Mouse (Mus musculus) splenic B cell, adult 2 months (primary cell): ENCODE data around the gene Msh2.

Experiments
- DNase-seq: peaks from one replicate; pipeline ENCODE4 v3.0.0-alpha.2; 2011; ENCODE audit warnings: low read depth, low spot score
- H3K27me3 ChIP-seq: 2 replicates; pipeline ENCODE4 v1.6.1; 2012; ENCODE audit warnings: mild to moderate bottlenecking, low read length, moderate library complexity, mixed read lengths; ENCODE audit not compliant: control insufficient read depth, poor library complexity, insufficient read depth, severe bottlenecking
- H3K36me3 ChIP-seq: 2 replicates; pipeline ENCODE4 v1.6.1; 2012; ENCODE audit warnings: mild to moderate bottlenecking, low read length, moderate library complexity, mixed read lengths; ENCODE audit not compliant: control insufficient read depth, poor library complexity, insufficient read depth, severe bottlenecking

Gene Msh2

GRCm38 (mm10) chr17:87744985-87745925 is 73.1 kb downstream of the Msh2 start:
- no peaks in the 10 kb centered on the region for H3K27me3 ChIP-seq
- DNase-seq: no peak
- H3K36me3 ChIP-seq: no peaks in the 10 kb centered on the region

GRCm38 (mm10) chr17:87745926-87746888 is 74.1 kb downstream of the Msh2 start:
- DNase-seq: peak; percentile 67
- Histone ChIP-seq H3K27me3 (no peaks in the 10 kb centered on the region), H3K36me3 (no peaks in the 10 kb centered on the region)

DNA sequence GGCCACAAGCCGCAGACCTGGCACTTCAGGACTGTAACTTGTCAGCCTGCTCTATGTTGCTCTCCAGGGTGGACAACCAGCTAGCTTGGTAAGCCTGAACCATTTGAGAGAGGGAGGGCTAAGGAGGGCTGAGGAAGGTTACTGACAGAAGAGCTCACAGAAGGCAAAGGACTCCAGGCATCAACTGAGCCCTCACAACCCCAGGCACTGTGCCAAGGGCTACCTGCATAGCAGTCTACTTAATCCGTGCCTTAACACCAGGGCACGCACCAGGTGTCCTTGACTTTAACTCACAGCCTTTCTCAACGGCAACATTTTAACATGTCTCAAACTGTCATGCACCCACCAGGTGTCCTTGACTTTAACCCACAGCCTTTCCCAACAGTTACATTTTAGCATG is 88.2 kb downstream of the Msh2 start:
- Histone ChIP-seq H3K27me3 (no peaks in the 10 kb centered on the region), H3K36me3 (no peaks in the 10 kb centered on the region)
- DNase-seq: no peak

- H3K27me3 ChIP-seq: no peaks in the 10 kb centered on the region
- no peak for DNase-seq
- H3K36me3 ChIP-seq: no peaks in the 10 kb centered on the region
Measured at GRCm38 (mm10) chr17:87763146-87763545, 91.0 kb downstream of the Msh2 start.

GRCm38 (mm10) chr17:87765031-87765430 is 92.9 kb downstream of the Msh2 start:
- no peaks in the 10 kb centered on the region for H3K36me3 ChIP-seq
- DNase-seq: no peak
- no peaks in the 10 kb centered on the region for H3K27me3 ChIP-seq

- Histone ChIP-seq H3K36me3 (no peaks in the 10 kb centered on the region), H3K27me3 (no peaks in the 10 kb centered on the region)
- DNase-seq: no peak
Measured at GRCm38 (mm10) chr17:87766888-87767287, 94.8 kb downstream of the Msh2 start.

GRCm38 (mm10) chr17:87770766-87771165 is 98.6 kb downstream of the Msh2 start:
- no peaks in the 10 kb centered on the region for H3K36me3 ChIP-seq
- DNase-seq: no peak
- no peaks in the 10 kb centered on the region for H3K27me3 ChIP-seq

DNA sequence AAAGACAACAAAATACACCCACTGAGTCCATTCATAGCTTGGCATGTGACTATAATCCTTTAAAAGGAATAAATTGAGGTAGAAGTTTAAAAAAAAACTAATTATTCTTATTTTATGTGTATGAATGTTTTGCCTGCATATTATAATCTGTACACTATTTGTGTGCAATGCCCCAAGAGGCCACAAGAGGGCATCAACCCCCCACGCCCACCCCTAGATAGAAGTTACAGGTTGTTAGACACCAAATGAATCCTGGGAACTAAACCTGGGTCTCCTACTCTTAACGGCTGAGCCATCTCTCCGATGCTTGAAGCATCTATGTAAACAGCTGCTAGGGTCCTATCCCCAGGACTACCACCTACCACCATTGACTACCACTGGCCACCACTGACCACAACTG is 101.0 kb downstream of the Msh2 start:
- peak; percentile 23 for DNase-seq
- Histone ChIP-seq H3K36me3 (no peaks in the 10 kb centered on the region), H3K27me3 (no peaks in the 10 kb centered on the region)
